Mouse (Mus musculus) liver, adult 2 months (tissue): Measurements from ENCODE around the gene Hscb.

Experiments used
- CTCF ChIP-seq: fragments of 200-500 bp; IDR thresholded peaks from 2 replicates; pipeline ENCODE4 v1.5.1; 2011; ENCODE audit warnings: low read depth, low read length, control low read depth
- POLR2A ChIP-seq: fragments of 200-500 bp; IDR thresholded peaks from 2 replicates; pipeline ENCODE4 v1.6.1; 2011; ENCODE audit warnings: low read length, control low read depth; ENCODE audit not compliant: insufficient read depth; ENCODE audit errors: extremely low read depth

DNA sequence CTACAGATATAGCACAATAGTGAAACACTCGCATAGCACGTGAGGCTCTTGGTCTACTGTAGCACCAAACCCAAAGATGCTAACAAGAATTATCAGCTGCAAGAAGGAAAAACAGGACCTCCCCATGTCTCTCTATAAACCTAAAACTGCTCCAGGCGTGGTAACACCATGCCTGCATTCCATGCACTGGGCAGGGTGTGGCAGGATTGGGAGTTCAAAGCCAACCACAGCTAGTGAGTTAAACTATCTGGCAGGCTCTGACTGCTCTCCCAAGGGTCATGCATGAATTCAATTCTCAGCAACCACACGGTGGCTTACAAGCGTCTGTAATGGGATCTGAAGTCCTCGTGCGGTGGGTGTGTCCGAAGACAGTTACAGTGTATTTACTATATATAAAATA is 56.4 kb downstream of the Hscb start:
- TF ChIP-seq CTCF (no peak), POLR2A (no peak)
